Mouse (Mus musculus): ENCODE results near the gene Pms1. TPM values are rescaled to one million over a fixed set of nuclear protein-coding genes. Genes with fewer than 3 reads are reported as not detected.
"Not testable (repeated sequence)": the region's sequence is repeated elsewhere in the genome, so short reads cannot be mapped to it uniquely, and the experiment has no call there.

The Pms1 gene
- total RNA-seq (2014; rRNA removed) (4.7 and 7.5 TPM in 2 replicates), polyA plus RNA-seq (2015; fragmentation: Nextera tagmentation; extraction: Ambion mirVana) (5.2 and 6.1 TPM in 2 replicates)

GRCm38 (mm10) chr1:53296581-53297383, at the start of gene Pms1, which contains the start of the genes Ormdl1 and Gm28778:
Gene Pms1 (minus strand): TSS chr1:53297018.
Gene Ormdl1 (plus strand): TSS chr1:53297095.
Gene Gm28778 (plus strand): TSS chr1:53297111.
- peak; percentile 30 for TF ChIP-seq CTCF (IDR thresholded peaks at IDR 0.05)
- under 1% methylated on average over 62 of the region's 66 CpGs for WGBS
- peak within 1 kb of the TSS; percentile 67 for H3K4me2 ChIP-seq (ENCODE audit: low read depth, low read length, poor library complexity, severe bottlenecking)
- peak within 1 kb of the TSS; percentile 60 for H3K27ac ChIP-seq (ENCODE audit: low read depth, low read length)
- H3K4me3 ChIP-seq (ENCODE audit: low read depth, low read length): peak within 1 kb of the TSS; percentile 72
- no peaks in the 10 kb centered on the region for H3K36me3 ChIP-seq (ENCODE audit: insufficient read depth, low read length)
- ATAC-seq (ENCODE audit: low FRiP score) (peak; percentile 100), DNase-seq (ENCODE audit: low spot score) (peak; percentile 98)
- H3K9me3 ChIP-seq (ENCODE audit: low read length): no peaks in the 10 kb centered on the region
- H3K4me1 ChIP-seq (ENCODE audit: insufficient read depth, low read length): no peaks in the 10 kb centered on the region
- H3K27me3 ChIP-seq (ENCODE audit: insufficient read depth, low read length): no peaks in the 10 kb centered on the region
- H3K9ac ChIP-seq (replicated peaks; ENCODE audit: low read length, poor library complexity, severe bottlenecking): peak within 1 kb of the TSS; percentile 70

- whole genome bisulfite sequencing: 98% methylated on average over 2 of the region's 2 CpGs
- Histone ChIP-seq H3K4me3 (ENCODE audit: low read depth, low read length) (no peak overlapping the region), H3K36me3 (ENCODE audit: insufficient read depth, low read length) (peaks cover 21% of the 10 kb centered on the region; the same call in 1 of the 2 replicates), H3K9me3 (ENCODE audit: low read length) (peaks cover 10% of the 10 kb centered on the region; the same call in 1 of the 2 replicates), H3K4me2 (ENCODE audit: low read depth, low read length, poor library complexity, severe bottlenecking) (no peak overlapping the region), H3K27ac (ENCODE audit: low read depth, low read length) (no peak overlapping the region), H3K4me1 (ENCODE audit: insufficient read depth, low read length) (no peaks in the 10 kb centered on the region), H3K27me3 (ENCODE audit: insufficient read depth, low read length) (no peaks in the 10 kb centered on the region), H3K9ac (replicated peaks; ENCODE audit: low read length, poor library complexity, severe bottlenecking) (no peak overlapping the region)
- no peak for TF ChIP-seq CTCF (IDR thresholded peaks at IDR 0.05)
- no peak for DNase-seq (ENCODE audit: low spot score)
- ATAC-seq (ENCODE audit: low FRiP score): no peak
These were observed 44.3 kb upstream of the Pms1 start for GRCm38 (mm10) chr1:53341071-53341470.

- not testable (repeated sequence) for H3K4me1 ChIP-seq (ENCODE audit: insufficient read depth, low read length); H3K27me3 ChIP-seq (ENCODE audit: insufficient read depth, low read length); ATAC-seq (ENCODE audit: low FRiP score); H3K4me2 ChIP-seq (ENCODE audit: low read depth, low read length, poor library complexity, severe bottlenecking); H3K36me3 ChIP-seq (ENCODE audit: insufficient read depth, low read length); H3K9ac ChIP-seq (replicated peaks; ENCODE audit: low read length, poor library complexity, severe bottlenecking); H3K4me3 ChIP-seq (ENCODE audit: low read depth, low read length); H3K9me3 ChIP-seq (ENCODE audit: low read length); H3K27ac ChIP-seq (ENCODE audit: low read depth, low read length); DNase-seq (ENCODE audit: low spot score)
- WGBS: 60% methylated on average over 2 of the region's 2 CpGs
These were observed 40.6 kb upstream of the Pms1 start for GRCm38 (mm10) chr1:53337403-53337802.

DNA sequence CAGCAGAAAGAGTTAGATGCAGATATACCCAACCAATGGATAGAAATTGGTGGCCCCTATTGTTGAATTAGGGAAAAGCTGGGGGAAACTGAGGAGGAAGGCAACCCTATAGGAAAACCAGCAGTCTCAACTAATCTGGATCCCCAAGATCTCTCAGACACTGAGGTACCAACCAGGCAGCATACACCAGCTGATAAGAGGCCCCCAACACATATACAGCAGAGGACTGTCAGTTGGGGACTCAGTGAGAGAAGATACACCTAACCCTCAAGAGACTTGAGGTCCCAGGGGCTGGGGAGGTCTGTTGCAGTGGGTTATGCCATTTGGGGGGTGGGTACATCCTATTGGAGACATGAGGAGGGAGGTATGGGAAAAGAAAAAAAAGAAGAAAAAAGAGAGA, 38.6 kb upstream of the Pms1 start:
- Histone ChIP-seq H3K27me3 (ENCODE audit: insufficient read depth, low read length) (no peaks in the 10 kb centered on the region), H3K9me3 (ENCODE audit: low read length) (no peaks in the 10 kb centered on the region), H3K4me3 (ENCODE audit: low read depth, low read length) (no peak overlapping the region), H3K4me2 (ENCODE audit: low read depth, low read length, poor library complexity, severe bottlenecking) (no peak overlapping the region), H3K9ac (replicated peaks; ENCODE audit: low read length, poor library complexity, severe bottlenecking) (no peak overlapping the region), H3K36me3 (ENCODE audit: insufficient read depth, low read length) (no peaks in the 10 kb centered on the region), H3K27ac (ENCODE audit: low read depth, low read length) (no peak overlapping the region), H3K4me1 (ENCODE audit: insufficient read depth, low read length) (no peaks in the 10 kb centered on the region)
- TF ChIP-seq CTCF (IDR thresholded peaks at IDR 0.05): no peak
- no peak for DNase-seq (ENCODE audit: low spot score)
- ATAC-seq (ENCODE audit: low FRiP score): no peak

DNA sequence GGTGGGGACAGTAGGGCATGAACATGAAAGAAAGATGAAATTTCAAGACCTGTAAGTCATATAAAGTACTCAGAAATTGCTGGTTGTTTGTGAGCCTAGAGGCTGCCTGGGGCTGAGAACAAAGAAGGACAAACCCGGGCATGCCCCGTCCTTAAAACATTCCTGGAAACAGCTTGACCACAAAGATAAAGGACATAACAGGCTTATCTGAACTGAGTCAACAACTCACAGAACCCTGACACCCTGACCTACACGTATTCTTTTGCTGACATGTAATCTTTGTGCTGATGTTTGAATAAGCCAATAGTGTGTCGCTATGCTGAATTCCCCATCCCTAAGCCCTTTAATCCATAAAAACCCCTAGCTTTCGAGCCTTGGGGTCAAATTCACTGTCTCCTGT, 36.7 kb upstream of the Pms1 start:
- H3K4me3 ChIP-seq (ENCODE audit: low read depth, low read length); H3K4me1 ChIP-seq (ENCODE audit: insufficient read depth, low read length); H3K36me3 ChIP-seq (ENCODE audit: insufficient read depth, low read length); DNase-seq (ENCODE audit: low spot score); H3K9ac ChIP-seq (replicated peaks; ENCODE audit: low read length, poor library complexity, severe bottlenecking); ATAC-seq (ENCODE audit: low FRiP score); H3K27me3 ChIP-seq (ENCODE audit: insufficient read depth, low read length); H3K27ac ChIP-seq (ENCODE audit: low read depth, low read length); H3K9me3 ChIP-seq (ENCODE audit: low read length); H3K4me2 ChIP-seq (ENCODE audit: low read depth, low read length, poor library complexity, severe bottlenecking): not testable (repeated sequence)
- 50% methylated on average over 5 of the region's 5 CpGs for WGBS

GRCm38 (mm10) chr1:53324827-53325494, 28.1 kb upstream of the Pms1 start:
- Histone ChIP-seq H3K36me3 (ENCODE audit: insufficient read depth, low read length) (no peaks in the 10 kb centered on the region), H3K4me3 (ENCODE audit: low read depth, low read length) (no peak overlapping the region), H3K9me3 (ENCODE audit: low read length) (no peaks in the 10 kb centered on the region), H3K4me1 (ENCODE audit: insufficient read depth, low read length) (no peaks in the 10 kb centered on the region), H3K27me3 (ENCODE audit: insufficient read depth, low read length) (no peaks in the 10 kb centered on the region), H3K27ac (ENCODE audit: low read depth, low read length) (no peak overlapping the region), H3K9ac (replicated peaks; ENCODE audit: low read length, poor library complexity, severe bottlenecking) (no peak overlapping the region), H3K4me2 (ENCODE audit: low read depth, low read length, poor library complexity, severe bottlenecking) (no peak overlapping the region)
- no peak for DNase-seq (ENCODE audit: low spot score)
- TF ChIP-seq CTCF (IDR thresholded peaks at IDR 0.05): no peak
- ATAC-seq (ENCODE audit: low FRiP score): no peak
- 95% methylated on average over 5 of the region's 5 CpGs for WGBS

Measured in midbrain, postnatal 0 days (tissue).